Mouse (Mus musculus): ENCODE data around the gene Iqcj.
A peak's percentile ranks its signal among the peaks of the same experiment; 100 is the strongest.

Iqcj gene

DNA sequence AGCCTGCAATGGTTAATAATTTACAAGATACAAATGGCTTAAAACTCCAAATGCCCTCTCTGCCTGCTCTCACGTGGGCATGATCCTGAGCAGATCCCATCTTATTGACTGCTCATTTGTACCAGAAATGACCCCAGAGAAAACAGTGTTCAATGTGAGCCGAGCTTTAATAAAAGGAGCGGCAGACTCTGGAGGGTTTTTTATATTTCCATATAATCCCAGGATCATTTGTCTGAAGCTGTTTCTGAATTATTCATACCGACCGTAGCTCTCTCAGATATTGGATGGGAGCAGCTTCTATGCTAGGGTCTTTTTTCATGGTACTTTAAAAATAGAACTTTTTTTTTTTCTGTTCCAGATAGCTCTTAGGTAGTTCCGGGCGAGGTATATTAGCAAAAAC lies 67.7 kb downstream of the Iqcj start:
- no peak for DNase-seq

- DNase-seq = no peak
Measured at GRCm38 (mm10) chr3:67960133-67960532, 68.1 kb downstream of the Iqcj start.

GRCm38 (mm10) chr3:67960727-67961126 lies 68.7 kb downstream of the Iqcj start:
- DNase-seq = no peak

- no peak for DNase-seq
Measured at GRCm38 (mm10) chr3:67961934-67962639, 70.1 kb downstream of the Iqcj start.

DNA sequence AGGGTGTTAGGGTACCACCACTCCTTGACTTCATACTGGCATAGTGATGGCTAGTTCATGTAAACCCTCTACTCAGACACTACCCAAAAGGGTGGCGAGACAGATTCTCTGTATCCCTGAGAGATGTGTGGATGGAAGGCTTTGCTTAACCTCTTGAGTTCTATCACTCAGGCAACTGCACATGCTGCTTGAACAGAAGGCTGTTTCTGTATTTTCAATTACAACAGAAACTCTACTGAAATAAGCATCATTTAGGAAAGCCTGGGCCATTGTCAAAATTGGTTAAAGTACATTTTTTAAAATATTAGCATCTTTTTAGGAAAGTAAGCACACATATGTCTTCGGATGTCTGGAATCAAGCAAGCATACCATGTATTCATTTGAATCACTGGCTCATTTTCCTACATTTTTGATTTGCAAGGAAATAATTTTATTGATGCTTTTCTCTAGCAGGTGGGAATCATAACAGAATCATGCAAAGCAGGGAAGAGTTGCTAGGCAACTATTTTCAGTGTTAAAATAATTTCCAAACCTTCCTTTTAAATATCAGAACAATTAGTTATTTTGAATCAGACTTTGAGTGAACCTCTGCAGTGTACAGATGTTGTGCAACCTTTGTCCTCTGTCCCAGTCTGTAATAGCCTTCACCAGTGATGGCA lies 82.4 kb downstream of the Iqcj start:
- DNase-seq = no peak

DNA sequence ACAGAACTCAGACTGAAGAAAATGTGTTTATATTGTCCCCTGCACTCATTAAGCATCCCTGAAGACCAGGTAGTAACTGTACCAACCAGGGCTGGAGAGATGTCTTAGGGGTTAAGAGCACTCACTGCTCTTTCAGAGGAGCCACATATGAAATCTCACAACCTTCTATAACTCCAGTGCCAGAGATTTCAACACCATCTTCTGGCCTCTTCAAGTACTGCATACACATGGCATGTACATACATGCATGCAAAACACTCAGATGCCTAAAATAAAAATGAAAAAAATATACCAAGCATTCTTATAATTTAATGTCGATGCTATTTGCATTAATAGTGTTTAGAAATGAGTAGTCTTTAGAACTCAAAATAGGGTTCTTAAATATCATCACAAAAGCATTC lies 88.0 kb downstream of the Iqcj start:
- no peak for DNase-seq

DNA sequence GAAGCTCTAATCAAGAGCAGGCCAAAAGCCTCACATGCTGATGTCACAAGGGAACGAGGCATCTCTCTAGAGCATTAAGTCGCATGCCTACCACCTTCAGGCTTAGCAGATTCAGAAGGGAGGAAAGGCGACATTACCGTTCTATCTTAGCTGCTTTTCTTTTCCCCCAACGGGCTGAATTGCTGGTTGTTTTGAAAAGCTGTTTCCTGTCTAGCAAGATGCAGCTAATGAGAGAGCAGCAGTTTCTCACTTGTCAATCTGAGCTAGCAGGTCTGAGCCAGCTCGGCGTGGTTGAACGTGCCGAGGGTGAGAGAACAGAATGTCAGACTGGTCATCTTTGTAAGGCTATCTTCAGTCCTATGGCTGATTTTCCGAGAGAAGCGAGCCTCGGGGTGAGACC lies 91.3 kb downstream of the Iqcj start:
- peak; percentile 17 for DNase-seq

- no peak for DNase-seq
Measured at GRCm38 (mm10) chr3:68002415-68002814, 110.4 kb downstream of the Iqcj start.

DNA sequence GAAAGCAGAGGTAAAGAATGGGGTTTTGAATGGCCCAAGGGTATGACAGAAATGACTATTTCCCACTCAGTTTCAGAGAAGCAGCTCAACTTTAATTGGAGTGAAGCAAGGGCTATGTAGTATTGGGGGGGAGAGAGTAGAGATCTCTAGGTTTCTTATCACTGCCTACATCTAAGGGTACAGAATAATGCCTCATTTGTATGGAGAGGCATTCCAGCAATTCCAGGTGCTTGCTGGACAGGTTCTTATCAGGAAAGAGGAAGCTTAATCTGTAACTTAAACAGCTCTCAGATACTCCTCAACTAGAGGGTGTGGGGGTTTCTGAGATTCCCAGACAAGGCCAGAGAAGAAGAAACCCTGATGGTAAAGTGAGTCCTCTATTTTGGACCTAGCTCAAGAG lies 120.3 kb downstream of the Iqcj start:
- no peak for DNase-seq

- no peak for DNase-seq
Measured at GRCm38 (mm10) chr3:68015786-68016185, 123.8 kb downstream of the Iqcj start.

- no peak for DNase-seq
Measured at GRCm38 (mm10) chr3:68019401-68019800, 127.4 kb downstream of the Iqcj start.

GRCm38 (mm10) chr3:68036097-68036496 lies 144.1 kb downstream of the Iqcj start:
- no peak for DNase-seq

DNA sequence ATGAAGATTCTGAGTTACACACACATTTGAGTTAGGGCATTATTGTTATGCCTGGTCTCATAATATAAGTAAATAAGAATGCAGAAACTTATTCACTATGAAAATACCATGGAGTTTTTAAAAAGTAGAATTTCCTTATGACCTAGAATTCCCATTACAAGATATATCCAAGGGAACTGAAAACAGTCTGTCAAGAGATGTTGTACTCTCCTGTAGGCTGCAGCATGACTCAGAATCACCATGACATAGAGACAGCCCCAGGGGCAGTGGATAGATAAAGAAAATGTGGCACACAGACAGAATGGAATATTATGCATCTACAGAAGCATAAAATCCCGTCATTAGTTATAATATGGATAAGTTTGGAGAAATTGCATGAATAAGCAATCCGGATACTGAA lies 150.9 kb downstream of the Iqcj start:
- no peak for DNase-seq

DNA sequence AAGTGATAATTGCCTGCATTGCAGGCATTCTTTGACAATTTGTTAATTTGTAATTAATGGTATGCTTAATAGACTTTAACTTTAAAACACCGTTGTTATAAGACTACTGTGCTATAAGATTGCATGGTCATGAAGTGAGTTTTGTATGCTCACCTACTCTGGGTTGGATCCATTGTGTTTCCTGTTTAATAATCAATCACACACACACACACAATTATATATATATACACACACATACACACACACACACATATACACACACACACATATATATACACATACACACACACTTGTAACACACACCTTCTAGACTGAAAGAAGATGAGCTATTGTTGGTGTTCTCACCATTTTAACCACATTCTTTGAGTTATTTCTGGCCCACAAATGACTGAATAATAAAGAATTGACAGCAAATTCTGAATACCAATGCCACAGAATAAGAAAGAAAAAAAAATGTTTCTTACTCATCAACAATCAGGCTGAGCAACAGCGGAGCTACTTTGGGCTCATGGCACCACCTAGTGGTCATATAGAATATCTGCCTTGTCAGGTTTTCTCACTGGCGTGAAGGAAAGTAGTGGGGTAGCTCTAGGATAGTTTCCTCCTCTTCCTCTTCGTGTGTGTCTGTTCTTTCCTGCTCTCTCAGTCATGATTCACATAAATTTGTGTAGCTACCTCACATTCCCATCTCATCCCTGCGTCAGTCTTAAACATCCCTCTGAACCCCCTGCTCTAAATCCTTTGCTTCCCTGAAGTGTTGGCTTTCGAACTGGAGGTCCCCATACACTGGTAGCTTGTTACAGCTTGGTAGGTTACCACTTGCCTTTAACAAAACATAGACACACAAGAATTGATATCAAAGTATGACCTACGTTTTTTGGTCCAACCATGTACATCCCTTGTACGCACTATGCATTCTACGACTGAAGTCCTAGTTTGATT lies 153.7 kb downstream of the Iqcj start:
- DNase-seq = peak; percentile 83

- peak; percentile 60 for DNase-seq
Measured at GRCm38 (mm10) chr3:68053538-68053937, 161.5 kb downstream of the Iqcj start.

DNA sequence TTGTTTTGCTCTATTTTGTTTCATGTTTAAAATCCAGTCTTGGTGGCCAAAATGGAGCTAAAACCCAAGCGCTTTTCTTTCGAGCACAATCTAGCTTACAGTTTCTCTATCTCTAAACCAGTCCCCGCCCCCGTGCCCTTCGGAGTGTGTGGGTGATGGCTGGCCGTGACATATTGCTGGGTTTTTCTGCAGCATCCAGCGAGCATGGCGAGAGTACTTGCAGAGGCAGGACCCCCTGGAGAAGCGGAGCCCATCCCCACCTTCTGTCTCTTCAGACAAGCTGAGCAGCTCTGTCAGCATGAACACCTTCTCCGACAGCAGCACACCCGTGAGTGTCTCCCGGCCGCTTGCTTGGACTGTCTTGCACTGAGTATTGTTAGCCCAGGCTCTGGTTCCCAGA lies 163.1 kb downstream of the Iqcj start:
- DNase-seq = no peak

- DNase-seq = peak; percentile 83
Measured at GRCm38 (mm10) chr3:68056373-68057275, 164.6 kb downstream of the Iqcj start.

DNA sequence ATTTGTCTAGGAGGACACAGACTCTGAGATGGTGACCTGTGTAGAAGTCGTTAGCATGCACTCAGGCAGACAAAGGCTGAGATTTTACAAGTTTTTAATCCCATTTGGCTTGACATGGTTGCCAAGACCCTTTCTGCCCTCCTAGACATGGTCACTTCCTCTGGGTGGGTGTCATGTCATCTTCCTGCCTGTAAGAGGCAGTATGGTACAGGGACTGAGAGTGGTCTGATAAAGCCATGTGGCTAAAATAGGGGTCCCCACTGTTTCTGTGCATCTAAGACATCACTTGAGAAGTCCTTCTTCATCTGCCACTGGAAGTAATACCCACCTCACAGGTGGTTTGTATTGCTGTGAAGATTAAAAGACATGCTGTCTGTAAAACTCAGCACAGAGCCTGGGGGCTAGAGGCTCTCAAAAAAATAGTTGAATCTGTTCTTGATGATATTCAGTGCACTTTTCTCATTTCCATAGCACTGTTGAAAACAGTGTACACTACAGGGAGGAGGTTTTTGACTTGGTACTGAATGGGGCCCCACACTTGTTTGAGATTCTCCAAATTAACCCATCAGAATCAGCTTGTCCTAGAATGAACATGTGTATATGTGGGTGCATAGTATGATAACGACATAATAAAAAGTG lies 167.3 kb downstream of the Iqcj start:
- DNase-seq = peak; percentile 66

GRCm38 (mm10) chr3:68064731-68065130 lies 172.7 kb downstream of the Iqcj start, which contains the start of gene Schip1:
TSS of gene Schip1 (plus strand) at chr3:68064802.
- peak; percentile 83 for DNase-seq

GRCm38 (mm10) chr3:68071395-68072386 lies 179.7 kb downstream of the Iqcj start:
- DNase-seq = no peak

DNA sequence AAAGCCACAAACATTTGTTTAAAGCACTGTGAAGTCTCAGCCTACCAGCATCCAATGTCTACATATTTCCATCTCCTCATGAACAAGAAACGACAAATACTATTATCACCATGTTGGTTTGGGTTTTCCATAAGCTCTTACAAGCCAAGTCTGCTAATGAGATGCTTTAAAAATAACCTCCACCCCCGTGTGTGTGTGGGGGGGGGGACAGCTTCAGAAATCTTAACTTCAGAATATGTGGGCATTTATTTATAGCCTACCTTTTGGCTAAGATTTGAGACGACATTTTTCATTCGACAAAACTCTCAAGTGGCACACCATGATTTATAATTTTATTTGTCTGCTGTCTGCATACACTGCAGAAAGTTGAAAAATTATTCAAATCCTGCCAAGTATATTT lies 185.4 kb downstream of the Iqcj start:
- no peak for DNase-seq

All from embryo, embryonic 11 days (tissue).